Mouse (Mus musculus) cerebellum, postnatal 4 days (tissue): ENCODE measurements around the gene Fsd2.
A peak's percentile ranks its signal among the peaks of the same experiment; 100 is the strongest.

ENCODE experiments used
- DNase-seq, 2 experiments: peaks; one replicate each; pipeline ENCODE4 v3.0.0; 2022; ENCODE audit warnings: low spot score in 2 of 2, mixed read lengths in 1 of 2

The Fsd2 gene

GRCm38 (mm10) chr7:81541924-81542524 lies 24.7 kb downstream of the Fsd2 start:
- DNase-seq: peak; percentile 38 to 76

GRCm38 (mm10) chr7:81540999-81541398 lies 25.7 kb downstream of the Fsd2 start:
- no peak for DNase-seq

DNA sequence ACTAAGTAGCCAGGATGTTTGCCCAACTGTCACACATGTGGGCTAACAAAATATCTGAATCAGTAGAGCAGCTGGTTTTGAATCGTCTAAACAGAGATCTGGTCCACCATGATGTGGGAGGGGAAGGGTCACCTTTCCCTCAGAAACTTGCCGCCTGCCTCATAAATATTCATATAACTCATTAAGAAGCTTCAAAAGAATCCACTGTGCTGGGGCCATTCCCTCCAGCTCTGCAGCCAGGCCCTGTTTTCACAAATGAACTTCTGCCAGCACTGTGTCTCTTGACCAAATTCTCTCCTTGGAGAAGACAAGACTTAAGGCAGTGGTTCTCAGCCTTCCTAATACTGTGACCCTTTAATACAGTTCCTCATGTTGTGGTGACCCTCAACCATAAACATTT lies 27.2 kb downstream of the Fsd2 start:
- DNase-seq: no peak

DNA sequence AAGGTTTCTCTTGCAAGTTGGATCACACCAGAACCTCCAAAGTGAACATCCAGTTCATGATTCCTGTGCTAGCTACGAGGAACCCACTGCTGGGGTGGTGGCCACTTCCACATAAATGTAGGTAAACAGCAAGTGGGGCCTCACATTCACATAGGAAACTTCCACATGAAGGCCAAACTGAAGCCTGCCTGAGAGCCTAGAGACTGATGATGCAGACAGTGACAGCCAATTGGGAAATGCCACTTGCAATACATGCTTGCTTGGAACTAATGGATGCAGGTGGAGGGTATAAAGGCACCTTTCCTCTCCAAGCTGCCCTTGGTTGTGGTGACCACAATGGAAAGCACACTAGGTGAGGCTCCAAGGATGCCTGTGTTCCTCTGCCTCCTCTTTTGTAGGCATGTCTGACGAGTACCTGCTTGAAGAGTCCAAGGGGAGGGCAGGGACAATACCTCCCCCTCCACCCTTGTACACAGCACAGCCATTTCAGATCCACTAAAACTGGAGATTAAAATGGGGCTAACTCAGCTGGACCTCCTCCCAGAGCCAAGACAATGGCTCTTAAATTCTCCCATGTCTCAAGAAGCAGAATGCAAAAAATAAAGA lies 28.6 kb downstream of the Fsd2 start:
- DNase-seq: peak in 1 of 2 experiments; percentile 8

- no peak for DNase-seq
Observed at GRCm38 (mm10) chr7:81536478-81536877, 30.3 kb downstream of the Fsd2 start.

GRCm38 (mm10) chr7:81531462-81531861 lies 35.3 kb downstream of the Fsd2 start:
- no peak for DNase-seq

DNA sequence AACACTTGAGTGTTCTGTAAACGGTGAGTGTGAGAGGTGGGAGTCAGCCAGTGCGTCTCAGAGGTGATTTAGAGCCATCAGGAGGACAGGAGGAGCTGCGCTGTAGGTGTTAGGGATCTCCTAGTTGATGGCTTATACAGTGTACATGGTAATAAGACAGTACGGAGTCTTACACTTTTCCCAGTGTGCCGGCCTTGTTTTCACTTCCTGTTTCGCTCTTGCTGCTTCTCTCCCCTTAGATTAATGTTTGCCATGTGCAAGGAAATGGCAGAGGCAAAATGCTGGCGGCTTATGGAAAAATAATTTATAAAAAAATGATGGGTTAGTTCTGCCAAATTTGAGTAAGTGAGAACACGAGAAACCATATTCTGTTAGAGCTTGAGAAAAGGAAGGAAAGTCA lies 37.8 kb downstream of the Fsd2 start:
- no peak for DNase-seq

DNA sequence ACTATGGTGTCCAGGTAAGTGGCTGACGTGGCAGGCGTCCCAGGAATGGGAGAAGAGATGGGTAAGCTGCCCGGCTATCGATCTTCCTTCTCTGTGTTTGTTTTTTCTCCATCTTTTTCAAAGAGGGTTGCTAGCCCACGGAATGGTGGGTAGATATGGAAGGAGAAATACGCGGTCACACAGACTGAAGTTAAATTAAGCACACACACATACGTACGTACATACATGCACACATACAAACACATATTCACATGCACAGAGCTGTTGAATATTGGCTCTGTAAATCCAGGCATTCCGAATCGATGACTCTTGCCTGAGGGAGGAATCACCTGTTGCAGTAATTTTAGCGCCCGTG lies 43.1 kb downstream of the Fsd2 start:
- no peak for DNase-seq

GRCm38 (mm10) chr7:81523008-81523662 lies 43.6 kb downstream of the Fsd2 start:
- peak; percentile 72 to 87 for DNase-seq

DNA sequence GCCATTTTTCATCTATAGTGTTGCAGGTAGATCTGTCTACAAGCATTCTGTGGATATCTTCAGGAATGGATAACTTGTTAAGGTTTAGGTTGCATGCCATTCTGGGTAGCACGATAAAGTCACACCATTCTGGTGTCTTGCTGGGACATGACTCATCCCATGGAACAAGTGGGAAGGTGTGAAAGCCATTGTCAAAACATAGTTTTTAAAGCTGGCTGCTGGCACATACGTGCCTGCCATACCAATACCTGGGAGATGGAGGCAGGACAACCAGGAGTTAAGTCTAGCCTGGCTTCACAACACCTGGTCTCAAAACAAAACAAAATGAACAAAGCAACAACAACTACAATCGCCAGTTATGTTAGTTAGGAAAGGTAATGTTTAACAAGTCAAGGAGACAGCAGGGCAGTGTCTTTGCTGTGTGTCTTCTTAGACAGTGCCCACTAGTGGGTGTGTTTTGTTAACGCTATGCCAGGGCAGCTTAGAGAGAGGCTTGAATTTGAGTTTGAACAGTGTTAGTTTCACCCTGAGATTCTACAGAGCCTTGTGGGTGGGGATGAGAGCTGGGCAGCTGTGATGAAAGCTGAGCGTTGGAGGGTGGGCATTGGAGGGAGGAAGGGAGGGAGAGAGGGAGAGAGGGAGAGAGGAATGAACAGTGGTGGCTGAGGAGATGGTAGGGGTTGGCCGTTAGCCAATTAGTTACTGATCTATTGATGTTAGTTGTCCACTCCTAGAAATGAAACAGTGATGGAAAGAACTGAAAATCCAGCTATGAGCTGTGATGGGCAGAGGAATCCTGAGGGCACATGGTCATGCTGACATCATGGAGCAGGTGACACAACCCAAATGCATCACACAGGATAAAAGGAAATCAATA lies 50.4 kb downstream of the Fsd2 start:
- DNase-seq: no peak

- DNase-seq: no peak
Observed at GRCm38 (mm10) chr7:81514906-81515590, 51.7 kb downstream of the Fsd2 start.

- DNase-seq: no peak
Observed at GRCm38 (mm10) chr7:81501050-81501449, 65.7 kb downstream of the Fsd2 start.

DNA sequence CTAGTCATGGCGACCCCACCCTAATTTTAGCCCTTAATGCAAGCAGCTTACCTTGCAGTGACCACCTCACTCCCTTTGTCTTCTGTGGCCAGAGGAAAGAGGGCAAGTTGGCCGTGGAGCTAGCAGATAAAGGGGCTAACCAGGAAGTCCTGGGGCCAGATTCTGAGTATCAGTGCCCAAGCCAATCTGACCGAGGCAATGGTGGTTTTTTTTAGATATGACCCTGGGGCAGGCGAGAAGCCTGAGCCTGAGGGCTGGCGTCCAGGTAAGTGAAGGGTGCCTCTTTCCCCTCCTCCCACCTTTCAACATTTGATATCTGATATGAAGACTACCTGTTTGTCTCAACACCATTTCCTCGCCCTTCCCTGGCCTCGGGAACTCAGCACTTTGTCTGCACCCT lies 68.6 kb downstream of the Fsd2 start, which contains the start of gene BC048679:
TSS of gene BC048679 (minus strand) at position 101 of the 400 bp plus-strand sequence.
- DNase-seq: no peak

- DNase-seq: no peak
Observed at GRCm38 (mm10) chr7:81497171-81497570, 69.6 kb downstream of the Fsd2 start.

- DNase-seq: peak; percentile 32 to 68
Observed at GRCm38 (mm10) chr7:81493331-81494021, 73.3 kb downstream of the Fsd2 start, which contains the start of gene Ap3b2. TSS of gene Ap3b2 (minus strand) at chr7:81493925.

DNA sequence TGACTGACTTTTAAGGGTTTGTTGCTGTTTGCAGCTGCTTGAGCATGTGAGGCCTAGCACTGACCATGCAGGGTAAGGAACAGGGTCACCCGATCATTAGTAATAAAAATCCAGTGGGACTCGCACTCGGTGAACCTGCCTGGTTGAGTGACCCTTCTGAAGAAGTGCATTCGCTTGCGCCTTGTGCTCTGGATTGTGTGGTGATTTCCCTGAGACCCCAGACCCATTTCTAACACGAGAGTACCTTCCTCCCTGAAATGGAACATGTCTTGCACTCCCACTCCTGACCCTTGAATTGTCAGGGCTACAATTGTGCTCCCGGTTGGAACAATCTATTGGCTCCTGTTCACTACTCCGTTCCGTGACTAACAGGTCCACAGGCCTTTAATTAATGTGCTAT lies 74.1 kb downstream of the Fsd2 start:
- DNase-seq: no peak

DNA sequence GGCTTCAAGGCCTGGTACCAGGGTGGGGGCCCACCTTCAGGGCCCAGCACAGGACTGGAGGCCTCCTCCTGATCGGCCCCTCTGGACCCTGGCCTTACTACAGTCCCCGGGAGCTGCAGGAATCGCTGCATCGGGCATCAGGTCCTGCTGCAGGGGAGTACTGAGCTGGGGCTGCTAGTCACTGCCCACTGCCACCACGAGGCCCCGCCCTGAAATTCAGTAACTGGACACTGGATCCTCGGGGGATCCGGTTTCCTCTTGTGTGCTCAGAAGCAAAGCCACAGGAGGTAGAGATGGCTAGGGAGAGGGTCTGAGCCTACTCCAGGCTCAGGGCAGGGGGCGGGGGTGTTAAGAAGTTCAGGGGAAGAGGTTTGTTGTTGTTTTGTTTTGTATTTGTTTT lies 77.1 kb downstream of the Fsd2 start:
- no peak for DNase-seq
